Mouse (Mus musculus) Muller cell, postnatal 12 days (primary cell): Measurements from ENCODE around the gene Gm21987.

Source experiments
- DNase-seq: peaks from one replicate; pipeline ENCODE4 v3.0.0-alpha.2; 2015; ENCODE audit errors: inconsistent ontology term

Gene Gm21987

GRCm38 (mm10) chr16:38348217-38348761, 1.4 kb downstream of the Gm21987 start:
- no peak for DNase-seq

GRCm38 (mm10) chr16:38349881-38350280, 3.0 kb downstream of the Gm21987 start:
- no peak for DNase-seq

GRCm38 (mm10) chr16:38350361-38350855, 3.6 kb downstream of the Gm21987 start:
- no peak for DNase-seq

- DNase-seq, result no peak
These were observed 4.1 kb downstream of the Gm21987 start for GRCm38 (mm10) chr16:38350939-38351338.

DNA sequence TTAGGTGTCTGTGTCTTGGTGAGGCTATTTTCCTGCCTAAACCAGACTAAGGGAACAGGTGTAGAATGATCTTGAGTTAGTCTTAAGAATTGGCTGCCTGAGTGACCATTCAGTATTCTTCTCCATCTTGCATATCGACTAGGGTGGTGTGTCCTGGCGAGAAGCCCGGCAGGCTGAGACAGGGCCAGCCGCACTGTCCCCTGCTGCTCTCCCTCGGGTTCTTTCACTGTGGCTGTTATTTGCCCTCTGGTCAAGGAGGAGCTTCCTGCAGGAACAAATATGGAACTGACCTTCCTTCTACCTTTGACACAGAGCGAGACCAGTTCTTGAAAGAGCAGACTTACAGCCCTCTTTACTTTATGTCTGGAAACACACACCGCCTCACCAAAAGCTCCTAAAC, 5.2 kb downstream of the Gm21987 start:
- peak; percentile 17 for DNase-seq

DNA sequence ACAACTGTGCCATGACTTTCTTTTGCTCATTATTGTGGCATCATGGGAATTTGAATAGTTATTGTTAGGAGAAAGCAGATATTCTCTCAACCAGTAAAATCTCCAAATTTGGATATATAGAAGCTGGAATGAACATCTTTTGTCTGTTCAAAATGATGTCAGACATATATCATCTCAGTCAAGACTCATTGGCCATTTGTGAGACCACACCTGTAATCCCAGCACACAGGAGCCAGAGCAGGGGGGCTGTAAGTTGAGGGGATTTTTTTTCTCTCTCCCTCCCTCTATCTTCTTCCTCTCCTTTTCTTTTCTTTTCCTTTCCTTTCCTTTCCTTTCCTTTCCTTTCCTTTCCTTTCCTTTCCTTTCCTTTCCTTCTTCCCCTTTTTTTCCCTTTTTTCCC, 6.0 kb downstream of the Gm21987 start:
- DNase-seq, result no peak

- DNase-seq, result no peak
These were observed 6.8 kb downstream of the Gm21987 start for GRCm38 (mm10) chr16:38353642-38354041.

- DNase-seq, result no peak
These were observed 7.5 kb downstream of the Gm21987 start for GRCm38 (mm10) chr16:38354185-38354913.

GRCm38 (mm10) chr16:38358256-38358812, 11.5 kb downstream of the Gm21987 start:
- no peak for DNase-seq

GRCm38 (mm10) chr16:38359241-38359640, 12.4 kb downstream of the Gm21987 start:
- DNase-seq, result no peak

GRCm38 (mm10) chr16:38359857-38360256, 13.0 kb downstream of the Gm21987 start:
- DNase-seq, result no peak

- DNase-seq, result peak; percentile 19
These were observed 13.5 kb downstream of the Gm21987 start for GRCm38 (mm10) chr16:38360317-38360716.

GRCm38 (mm10) chr16:38361933-38362332, 15.1 kb downstream of the Gm21987 start, which contains the start of gene Popdc2:
Popdc2 (plus strand) TSS chr16:38362209.
- DNase-seq, result no peak

- DNase-seq, result no peak
These were observed 15.8 kb downstream of the Gm21987 start for GRCm38 (mm10) chr16:38362493-38363255.

DNA sequence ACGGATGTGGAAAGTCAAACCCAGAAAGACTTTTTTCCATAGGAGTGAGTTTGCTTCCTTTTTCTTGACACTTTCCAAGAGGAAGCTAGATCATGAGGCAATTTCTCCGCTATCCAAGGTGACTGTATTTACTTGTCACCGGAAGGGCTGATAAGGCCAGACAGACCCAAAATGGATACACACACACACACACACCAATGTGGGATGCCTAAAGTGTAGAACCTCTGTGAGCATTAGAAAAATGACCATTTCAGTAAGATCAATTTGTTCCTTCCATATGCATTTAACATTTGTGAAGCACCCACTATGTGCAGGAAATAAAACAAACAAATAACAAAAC, 16.4 kb downstream of the Gm21987 start:
- no peak for DNase-seq

GRCm38 (mm10) chr16:38363657-38364056, 16.8 kb downstream of the Gm21987 start:
- no peak for DNase-seq

DNA sequence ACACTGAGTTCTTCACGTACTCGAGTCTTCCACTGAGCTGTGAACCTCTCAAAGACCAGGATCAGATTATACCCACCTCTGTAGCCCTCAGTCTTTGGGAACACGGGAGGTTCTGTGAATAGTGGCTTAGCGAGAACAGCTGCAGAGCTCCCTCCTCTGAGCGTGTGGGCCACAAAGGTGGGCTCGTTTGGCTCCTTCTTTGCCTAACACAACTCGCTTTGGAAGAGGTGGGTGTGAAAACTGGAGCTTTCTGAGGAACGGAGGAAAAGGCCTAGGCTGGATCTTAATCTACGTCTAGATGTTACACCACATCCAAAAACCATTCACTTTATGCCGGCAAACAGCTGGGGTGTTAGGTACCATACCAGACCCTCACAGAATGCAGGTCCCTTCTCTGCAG, 18.6 kb downstream of the Gm21987 start:
- DNase-seq, result no peak

GRCm38 (mm10) chr16:38366231-38366630, 19.4 kb downstream of the Gm21987 start:
- DNase-seq, result no peak

DNA sequence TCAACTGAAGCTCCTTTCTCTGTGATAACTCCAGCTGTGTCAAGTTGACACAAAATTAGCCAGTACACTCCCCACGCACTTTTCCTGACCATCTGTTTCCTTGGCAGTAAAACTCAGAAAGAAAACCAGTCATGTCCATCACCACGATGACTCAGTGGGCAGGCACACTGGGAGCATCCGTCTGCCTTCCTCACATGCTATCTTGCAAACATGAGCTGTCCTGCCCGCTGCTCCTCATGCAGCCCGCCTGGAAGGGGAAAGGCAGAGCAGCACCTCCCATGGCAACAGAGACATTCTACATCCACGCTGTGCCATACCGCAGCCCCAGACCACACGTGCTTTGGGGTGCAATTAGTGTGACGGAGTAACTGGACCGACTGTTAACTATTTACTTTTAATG, 21.5 kb downstream of the Gm21987 start:
- DNase-seq, result peak; percentile 83

- DNase-seq, result no peak
These were observed 22.2 kb downstream of the Gm21987 start for GRCm38 (mm10) chr16:38369000-38369399.

GRCm38 (mm10) chr16:38369431-38369830, 22.6 kb downstream of the Gm21987 start:
- no peak for DNase-seq

- no peak for DNase-seq
These were observed 23.2 kb downstream of the Gm21987 start for GRCm38 (mm10) chr16:38369992-38370484.
